Mouse (Mus musculus) skeletal muscle tissue, postnatal 0 days (tissue): Measurements from ENCODE around the gene Fkbpl. TPM values are rescaled to one million over a fixed set of nuclear protein-coding genes. Genes with fewer than 3 reads are reported as not detected.

Experiments
- polyA plus RNA-seq: library from polyadenylated mRNA; unstranded; fragments of >200 nt; fragmentation: Nextera tagmentation; extraction: Ambion mirVana; gene quantifications from 2 replicates; pipeline ENCODE4 v1.2.1, GENCODE M21; 2015

Fkbpl gene
- 10.5 and 13.4 TPM in 2 replicates for polyA plus RNA-seq

DNA sequence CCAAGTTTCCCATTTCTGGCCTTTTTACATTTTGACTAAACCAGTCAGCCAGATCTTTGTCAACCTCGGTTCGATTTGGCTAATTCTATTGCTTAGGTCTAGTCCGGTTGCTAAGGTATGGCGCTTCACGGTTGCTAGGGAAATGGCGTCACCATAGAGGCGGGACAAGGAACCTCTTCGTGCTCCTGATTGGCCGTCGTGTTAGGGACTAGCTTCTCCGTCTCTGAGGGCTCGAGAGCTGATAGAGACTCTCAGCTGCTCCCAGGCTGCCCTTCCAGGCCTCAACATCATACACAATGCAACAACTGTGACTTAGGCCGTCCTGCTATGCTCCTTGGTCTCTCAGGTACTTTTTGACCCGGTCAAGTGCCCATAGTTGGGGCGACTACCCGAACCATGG lies at the start of gene Fkbpl:
Fkbpl (plus strand) TSS at position 157 of the 400 bp plus-strand sequence.

GRCm38 (mm10) chr17:34597566-34598095 lies 46.9 kb upstream of the Fkbpl start, which contains the start of gene Ager:
TSS of gene Ager (plus strand) at chr17:34597862.

GRCm38 (mm10) chr17:34603375-34604060 lies 41.0 kb upstream of the Fkbpl start, which contains the start of gene Rnf5:
TSS of gene Rnf5 (minus strand) at chr17:34603690.

DNA sequence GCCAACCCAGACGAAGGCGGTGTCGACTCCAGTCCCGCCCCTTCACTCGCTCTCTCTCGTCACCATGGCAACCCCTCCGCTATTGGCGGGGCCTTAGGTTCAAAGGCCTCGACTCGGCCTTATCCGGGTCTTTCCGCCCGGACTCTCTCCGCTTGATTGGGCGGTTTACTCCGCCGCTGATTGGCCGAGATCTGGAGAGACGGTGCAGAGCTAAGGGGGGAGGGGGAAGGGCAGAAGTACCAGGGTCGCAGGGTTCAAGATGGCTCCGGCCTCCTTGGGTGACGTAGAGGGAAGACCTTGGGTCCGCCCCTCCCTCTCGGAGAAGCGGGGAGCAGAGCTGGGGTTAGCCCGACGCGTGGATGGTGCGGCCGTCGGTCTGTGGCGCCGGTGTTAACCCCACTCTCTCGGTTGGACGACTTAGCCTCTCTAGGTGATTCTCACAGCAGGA lies 40.5 kb upstream of the Fkbpl start, which contains the start of gene Agpat1:
Agpat1 (plus strand) TSS at position 202 of the 448 bp plus-strand sequence.

GRCm38 (mm10) chr17:34615871-34616270 lies 28.7 kb upstream of the Fkbpl start, which contains the start of gene Egfl8:
TSS of gene Egfl8 (minus strand) at chr17:34615971.

GRCm38 (mm10) chr17:34627943-34628643 lies 16.5 kb upstream of the Fkbpl start, which contains the start of gene Ppt2:
TSS of gene Ppt2 (minus strand) at chr17:34628510.

DNA sequence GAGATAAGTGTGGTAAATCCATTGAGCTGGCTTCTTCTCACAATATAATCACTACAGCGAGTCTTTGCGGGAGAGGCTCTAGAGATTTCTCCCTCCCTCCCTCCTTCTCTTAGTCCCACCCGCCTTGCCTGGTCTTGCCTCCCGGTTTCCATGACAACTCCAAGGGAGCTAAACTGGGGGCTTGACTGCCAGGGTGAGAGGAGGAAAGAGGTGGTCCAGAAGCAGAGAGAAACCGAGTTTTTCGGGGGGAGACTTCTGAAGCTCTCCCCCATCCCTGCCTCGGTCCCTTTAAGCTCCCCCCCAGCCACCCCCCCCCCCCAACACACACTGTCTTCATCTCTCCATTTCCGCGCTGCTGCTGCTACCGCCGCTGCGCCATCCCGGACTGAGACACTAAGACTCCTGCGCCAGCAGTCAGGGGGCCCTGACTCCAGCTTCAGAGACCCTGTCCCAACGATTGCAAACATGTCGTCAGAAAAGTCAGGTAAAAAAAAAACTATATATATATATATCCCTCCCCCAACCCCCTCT lies 15.3 kb upstream of the Fkbpl start, which contains the start of gene Prrt1:
Prrt1 (plus strand) TSS at position 313 of the 531 bp plus-strand sequence.

GRCm38 (mm10) chr17:34646906-34647787 lies 2.6 kb downstream of the Fkbpl start, which contains the start of gene Atf6b:
TSS of gene Atf6b (plus strand) at chr17:34647146.

GRCm38 (mm10) chr17:34670235-34670634 lies 25.7 kb downstream of the Fkbpl start, which contains the start of gene Tnxb:
TSS of gene Tnxb (plus strand) at chr17:34670535.

Other genes starting within 250 kb of the Fkbpl start
- gene BC051142, start 245.9 kb upstream of the Fkbpl start, polyA plus RNA-seq = 0.51 and 0.82 TPM in 2 replicates
- not detected in 2 replicates for gene Btnl4, start 167.4 kb upstream of the Fkbpl start, polyA plus RNA-seq
- not detected in 2 replicates for gene Btnl6, start 127.4 kb upstream of the Fkbpl start, polyA plus RNA-seq
- gene Notch4, start 80.5 kb upstream of the Fkbpl start, polyA plus RNA-seq = 3.6 and 4.2 TPM in 2 replicates
- gene Gpsm3, start 55.0 kb upstream of the Fkbpl start, polyA plus RNA-seq = 8.5 and 8.6 TPM in 2 replicates
- 5.9 and 6.4 TPM in 2 replicates for gene Pbx2, start 53.5 kb upstream of the Fkbpl start, polyA plus RNA-seq
- 1.1 and 1.2 TPM in 2 replicates for gene Ager, start 46.9 kb upstream of the Fkbpl start, polyA plus RNA-seq
- 41.4 and 51.6 TPM in 2 replicates for gene Rnf5, start 41.1 kb upstream of the Fkbpl start, polyA plus RNA-seq
- 27.7 and 30.6 TPM in 2 replicates for gene Agpat1, start 40.5 kb upstream of the Fkbpl start, polyA plus RNA-seq
- 16.9 and 21.7 TPM in 2 replicates for gene Egfl8, start 28.8 kb upstream of the Fkbpl start, polyA plus RNA-seq
- gene Ppt2, start 16.3 kb upstream of the Fkbpl start, polyA plus RNA-seq = 24.2 and 24.7 TPM in 2 replicates
- gene Prrt1, start 15.2 kb upstream of the Fkbpl start, polyA plus RNA-seq = 0.08 and 0.19 TPM in 2 replicates
- gene Atf6b, start 2.4 kb downstream of the Fkbpl start, polyA plus RNA-seq = 16.5 and 20.5 TPM in 2 replicates
- gene Tnxb, start 25.8 kb downstream of the Fkbpl start, polyA plus RNA-seq = 15.2 and 16.9 TPM in 2 replicates
- gene C4b, start 99.1 kb downstream of the Fkbpl start, polyA plus RNA-seq = 0.82 and 3.6 TPM in 2 replicates
- not detected in 2 replicates for gene Cyp21a1, start 159.8 kb downstream of the Fkbpl start, polyA plus RNA-seq
- 11.6 and 15.6 TPM in 2 replicates for gene Stk19, start 192.2 kb downstream of the Fkbpl start, polyA plus RNA-seq
- gene Dxo, start 192.3 kb downstream of the Fkbpl start, polyA plus RNA-seq = 21.0 and 22.2 TPM in 2 replicates
- 15.7 and 16.8 TPM in 2 replicates for gene Skiv2l, start 205.4 kb downstream of the Fkbpl start, polyA plus RNA-seq
- 33.1 and 42.1 TPM in 2 replicates for gene Nelfe, start 205.6 kb downstream of the Fkbpl start, polyA plus RNA-seq
- 4.1 and 6.3 TPM in 2 replicates for gene Cfb, start 217.8 kb downstream of the Fkbpl start, polyA plus RNA-seq
- 0.87 and 0.99 TPM in 2 replicates for gene Zbtb12, start 234.7 kb downstream of the Fkbpl start, polyA plus RNA-seq
- gene Gm20547, start 237.3 kb downstream of the Fkbpl start, polyA plus RNA-seq = not detected in 2 replicates